Mouse (Mus musculus) embryonic facial prominence, embryonic 13.5 days (tissue): ENCODE measurements around the gene Tm6sf2. TPM values are rescaled to one million over a fixed set of nuclear protein-coding genes. Genes with fewer than 3 reads are reported as not detected.

ENCODE experiments used
- ATAC-seq: fragments of 200-750 bp; cut with Nextera tagmentation; 2 replicates; pipeline ENCODE4 v1.8.0; 2017; ENCODE audit warnings: low read depth; ENCODE audit not compliant: insufficient number of reproducible peaks, insufficient read depth, low FRiP score, low TSS enrichment
- H3K27ac ChIP-seq: fragments of 300-500 bp; sonication (generic); 2 replicates; pipeline ENCODE4 v1.5.1; 2015; ENCODE audit warnings: moderate library complexity, mild to moderate bottlenecking, inconsistent platforms
- H3K27me3 ChIP-seq: fragments of 300-500 bp; sonication (generic); 2 replicates; pipeline ENCODE4 v1.6.1; 2015; ENCODE audit warnings: mild to moderate bottlenecking, inconsistent platforms
- H3K36me3 ChIP-seq: fragments of 300-500 bp; sonication (generic); 2 replicates; pipeline ENCODE4 v1.6.1; 2015; ENCODE audit warnings: mild to moderate bottlenecking, inconsistent platforms
- H3K4me1 ChIP-seq: fragments of 300-500 bp; sonication (generic); 2 replicates; pipeline ENCODE4 v1.6.1; 2015; ENCODE audit warnings: inconsistent platforms
- H3K4me2 ChIP-seq: fragments of 300-500 bp; sonication (generic); 2 replicates; pipeline ENCODE4 v1.6.1; 2015; ENCODE audit warnings: moderate library complexity, mild to moderate bottlenecking, inconsistent platforms
- H3K4me3 ChIP-seq: fragments of 300-500 bp; sonication (generic); 2 replicates; pipeline ENCODE4 v1.5.1; 2015; ENCODE audit warnings: mild to moderate bottlenecking, inconsistent platforms
- H3K9ac ChIP-seq: fragments of 300-500 bp; sonication (generic); 2 replicates; pipeline ENCODE4 v1.6.1; 2015; ENCODE audit warnings: mild to moderate bottlenecking, inconsistent platforms
- H3K9me3 ChIP-seq: fragments of 300-500 bp; sonication (generic); 2 replicates; pipeline ENCODE4 v1.6.1; 2016; ENCODE audit warnings: inconsistent platforms
- WGBS: fragments of 180-500 bp; shearing (Covaris S2); methylation state at CpG from one replicate; pipeline ENCODE4 v1.1.7; 2015; ENCODE audit warnings: mixed read lengths; 5-methylcytosine and 5-hydroxymethylcytosine counted together
- microRNA-seq: library from miRNA; unstranded; fragments of <30 nt; microRNA quantifications from one replicate; pipeline ENCODE4, GENCODE M21; 2016
- polyA plus RNA-seq: library from polyadenylated mRNA; unstranded; fragments of >200 nt; fragmentation: Nextera tagmentation; extraction: Ambion mirVana; gene quantifications from 2 replicates; pipeline ENCODE4 v1.2.1, GENCODE M21; 2015

The Tm6sf2 gene
- polyA plus RNA-seq, 1 experiment from 2014 or later: 0.76 TPM

- 1% methylated on average over 19 of the region's 19 CpGs for WGBS
- Histone ChIP-seq H3K36me3 (no peaks in the 10 kb centered on the region), H3K27me3 (peaks cover 69% of the 10 kb centered on the region), H3K4me1 (0 out of 2 replicates have a peak, but pooled peaks cover 6% of the 10 kb centered on the region), H3K27ac (no peak within 1 kb of the TSS), H3K9me3 (no peaks in the 10 kb centered on the region), H3K9ac (no peak within 1 kb of the TSS), H3K4me3 (peak within 1 kb of the TSS; percentile 24), H3K4me2 (peak within 1 kb of the TSS; percentile 56)
- no peak for ATAC-seq
Measured at GRCm38 (mm10) chr8:70120667-70121066, 47.9 kb downstream of the Tm6sf2 start, which contains the start of gene Ncan. Gene Ncan (minus strand): TSS chr8:70120873.

- no peak overlapping the region for H3K9ac ChIP-seq
- peaks cover 47% of the 10 kb centered on the region for H3K27me3 ChIP-seq
- H3K36me3 ChIP-seq: no peaks in the 10 kb centered on the region
- no peak overlapping the region for H3K27ac ChIP-seq
- 54% methylated on average over 2 of the region's 2 CpGs for WGBS
- no peak overlapping the region for H3K4me3 ChIP-seq
- 0 out of 2 replicates have a peak, but pooled peaks cover 6% of the 10 kb centered on the region for H3K4me1 ChIP-seq
- no peak for ATAC-seq
- H3K4me2 ChIP-seq: no peak overlapping the region
- no peaks in the 10 kb centered on the region for H3K9me3 ChIP-seq
Measured at GRCm38 (mm10) chr8:70122863-70123262, 50.1 kb downstream of the Tm6sf2 start.

- Histone ChIP-seq H3K36me3 (no peaks in the 10 kb centered on the region), H3K4me1 (0 out of 2 replicates have a peak, but pooled peaks cover 9% of the 10 kb centered on the region), H3K9me3 (no peaks in the 10 kb centered on the region), H3K27ac (no peak overlapping the region), H3K4me3 (no peak overlapping the region), H3K9ac (no peak overlapping the region), H3K27me3 (peaks cover 26% of the 10 kb centered on the region), H3K4me2 (no peak overlapping the region)
- no peak for ATAC-seq
- 61% methylated on average over 8 of the region's 8 CpGs for WGBS
Measured at GRCm38 (mm10) chr8:70124992-70125391, 52.3 kb downstream of the Tm6sf2 start.

GRCm38 (mm10) chr8:70128435-70128834 lies 55.7 kb downstream of the Tm6sf2 start:
- H3K27me3 ChIP-seq: peaks cover 3% of the 10 kb centered on the region; the same call in 1 of the 2 replicates
- H3K4me3 ChIP-seq: no peak overlapping the region
- peaks cover 14% of the 10 kb centered on the region for H3K4me1 ChIP-seq
- no peak overlapping the region for H3K4me2 ChIP-seq
- H3K27ac ChIP-seq: 0 out of 2 replicates have a peak overlapping the region, but pooled peaks have one; percentile 11
- 79% methylated on average over 3 of the region's 3 CpGs for WGBS
- H3K36me3 ChIP-seq: peaks cover 15% of the 10 kb centered on the region
- H3K9me3 ChIP-seq: no peaks in the 10 kb centered on the region
- no peak overlapping the region for H3K9ac ChIP-seq
- ATAC-seq: no peak

GRCm38 (mm10) chr8:70129309-70129952 lies 56.7 kb downstream of the Tm6sf2 start:
- H3K36me3 ChIP-seq: peaks cover 25% of the 10 kb centered on the region
- peaks cover 14% of the 10 kb centered on the region for H3K4me1 ChIP-seq
- WGBS: 57% methylated on average over 9 of the region's 9 CpGs
- H3K9ac ChIP-seq: no peak overlapping the region
- H3K27me3 ChIP-seq: peaks cover 3% of the 10 kb centered on the region; the same call in 1 of the 2 replicates
- H3K9me3 ChIP-seq: no peaks in the 10 kb centered on the region
- no peak overlapping the region for H3K4me2 ChIP-seq
- no peak for ATAC-seq
- no peak overlapping the region for H3K4me3 ChIP-seq
- H3K27ac ChIP-seq: no peak overlapping the region

Small RNAs within 50 kb of the gene (microRNA-seq; reads per million reads assigned to microRNA genes)
- not detected for gene Mir7066

Other genes with a start within 250 kb of the Tm6sf2 start
- 8.7 and 9.7 TPM in 2 replicates for gene Pbx4, start 240.4 kb upstream of the Tm6sf2 start, polyA plus RNA-seq
- gene Cilp2, start 185.2 kb upstream of the Tm6sf2 start, polyA plus RNA-seq: 0.96 and 1.1 TPM in 2 replicates
- gene Tssk6, start 170.7 kb upstream of the Tm6sf2 start, polyA plus RNA-seq: 4.5 and 4.7 TPM in 2 replicates
- gene Ndufa13, start 170.4 kb upstream of the Tm6sf2 start, polyA plus RNA-seq: 178 and 184 TPM in 2 replicates
- gene Yjefn3, start 170.2 kb upstream of the Tm6sf2 start, polyA plus RNA-seq: 3.6 TPM in 2 replicates
- 35.5 and 35.6 TPM in 2 replicates for gene Gatad2a, start 76.5 kb upstream of the Tm6sf2 start, polyA plus RNA-seq
- gene Mau2, start 30.2 kb upstream of the Tm6sf2 start, polyA plus RNA-seq: 60.3 and 63.7 TPM in 2 replicates
- gene Sugp1, start 30.1 kb upstream of the Tm6sf2 start, polyA plus RNA-seq: 51.1 and 56.5 TPM in 2 replicates
- 0.21 TPM in 1 of 2 replicates, not detected in the other for gene Hapln4, start 10.5 kb downstream of the Tm6sf2 start, polyA plus RNA-seq
- 1.4 and 2.0 TPM in 2 replicates for gene Ncan, start 47.9 kb downstream of the Tm6sf2 start, polyA plus RNA-seq
- 26.7 and 28.4 TPM in 2 replicates for gene Nr2c2ap, start 58.4 kb downstream of the Tm6sf2 start, polyA plus RNA-seq
- 26.4 and 27.5 TPM in 2 replicates for gene Rfxank, start 66.2 kb downstream of the Tm6sf2 start, polyA plus RNA-seq
- gene Borcs8, start 66.6 kb downstream of the Tm6sf2 start, polyA plus RNA-seq: 56.1 and 57.4 TPM in 2 replicates
- 2.0 and 4.2 TPM in 2 replicates for gene Mef2b, start 66.8 kb downstream of the Tm6sf2 start, polyA plus RNA-seq
- gene Tmem161a, start 99.4 kb downstream of the Tm6sf2 start, polyA plus RNA-seq: 68.5 and 70.5 TPM in 2 replicates
- 4.9 and 5.5 TPM in 2 replicates for gene Slc25a42, start 139.4 kb downstream of the Tm6sf2 start, polyA plus RNA-seq
- gene Sugp2, start 161.3 kb downstream of the Tm6sf2 start, polyA plus RNA-seq: 39.7 and 43.3 TPM in 2 replicates
- 24.8 and 25.9 TPM in 2 replicates for gene Armc6, start 161.5 kb downstream of the Tm6sf2 start, polyA plus RNA-seq
- 47.3 and 57.5 TPM in 2 replicates for gene Homer3, start 209.9 kb downstream of the Tm6sf2 start, polyA plus RNA-seq
- 54.4 and 58.3 TPM in 2 replicates for gene Ddx49, start 229.6 kb downstream of the Tm6sf2 start, polyA plus RNA-seq
- gene Cope, start 229.6 kb downstream of the Tm6sf2 start, polyA plus RNA-seq: 315 and 327 TPM in 2 replicates
- 9.3 and 9.4 TPM in 2 replicates for gene Cers1, start 242.9 kb downstream of the Tm6sf2 start, polyA plus RNA-seq